Mouse (Mus musculus): ENCODE results near the gene Gm20662.

GRCm38 (mm10) chr9:107978815-107979214 lies 17.3 kb upstream of the Gm20662 start:
- TF ChIP-seq TAL1 (conservative IDR thresholded peaks at IDR 0.05; ENCODE audit: low read depth, low read length) (no peak), CTCF (IDR thresholded peaks at IDR 0.05; ENCODE audit: low read depth, low read length) (no peak), GATA1 (IDR thresholded peaks at IDR 0.05; ENCODE audit: borderline replicate concordance, low read length) (no peak)

All from G1E (cell line).